Mouse (Mus musculus): ENCODE measurements around the gene Polr1d.

- TF ChIP-seq CTCF (IDR thresholded peaks at IDR 0.05; ENCODE audit: borderline replicate concordance, insufficient read depth, low read depth, low read length) (no peak), POLR2A (IDR thresholded peaks at IDR 0.05; ENCODE audit: borderline replicate concordance, insufficient read depth, low read length) (no peak)
Observed at GRCm38 (mm10) chr5:147124794-147125193, 47.9 kb downstream of the Polr1d start.
